Mouse (Mus musculus): ENCODE measurements around the gene Plin5.
A peak's percentile ranks its signal among the peaks of the same experiment; 100 is the strongest.
"Not testable (repeated sequence)": the region's sequence is repeated elsewhere in the genome, so short reads cannot be mapped to it uniquely, and the experiment has no call there.

Plin5 gene

DNA sequence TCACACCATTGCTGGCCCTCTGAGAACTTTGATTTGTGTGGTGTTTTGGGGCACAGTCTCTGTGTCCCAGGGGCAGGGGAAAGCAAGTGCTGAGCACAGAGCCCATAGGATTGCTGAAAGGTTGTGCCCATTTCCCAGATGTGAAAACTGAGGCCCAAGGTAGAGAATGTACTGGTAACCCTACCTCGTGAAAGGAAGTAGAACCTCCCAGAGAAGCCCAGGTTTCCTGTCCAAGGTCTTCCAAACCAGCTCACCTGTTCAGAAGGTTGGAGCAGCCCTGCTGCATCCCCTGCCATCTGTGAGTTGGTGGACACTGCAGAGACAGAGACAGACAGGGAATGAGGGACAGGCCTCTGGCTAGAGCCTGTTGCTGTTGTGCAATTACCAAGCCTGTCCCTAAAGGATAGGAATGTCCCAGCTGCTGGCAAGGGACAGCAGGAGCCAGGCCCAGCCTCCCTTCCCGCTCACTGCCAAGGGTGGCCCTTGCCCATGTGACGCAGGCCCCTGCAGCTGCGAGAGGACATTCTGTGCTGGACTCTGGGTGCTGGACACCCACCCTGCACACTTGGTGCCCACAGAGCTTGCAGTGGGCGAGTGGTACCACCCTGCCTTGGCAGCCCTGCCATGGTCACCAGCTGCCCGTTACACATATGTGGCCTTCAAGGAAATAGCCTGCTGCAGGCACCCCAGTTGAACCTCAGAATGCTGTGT is 8.9 kb downstream of the Plin5 start:
- peak; percentile 33 for DNase-seq (ENCODE audit: low read depth, low spot score)

DNA sequence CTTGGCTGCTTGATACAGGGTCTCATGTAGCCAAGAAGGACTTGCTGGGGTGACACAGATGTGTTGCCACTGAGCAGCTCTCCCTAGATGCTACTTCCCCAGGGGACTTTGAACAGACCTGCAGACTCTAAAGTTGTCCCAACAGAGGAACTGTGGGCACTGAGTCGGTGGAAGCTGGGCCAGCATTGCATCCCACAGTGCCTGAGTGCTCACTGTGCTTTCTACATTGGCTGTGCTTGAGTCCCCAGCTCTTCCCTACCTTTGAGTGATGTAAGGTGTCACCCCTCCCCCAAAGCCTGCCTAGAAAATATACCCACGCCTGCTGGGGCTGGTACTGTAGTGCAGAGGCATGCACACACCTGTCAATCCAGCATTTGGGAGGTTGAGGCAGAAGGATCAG is 9.7 kb downstream of the Plin5 start:
- no peak for DNase-seq (ENCODE audit: low read depth, low spot score)

DNA sequence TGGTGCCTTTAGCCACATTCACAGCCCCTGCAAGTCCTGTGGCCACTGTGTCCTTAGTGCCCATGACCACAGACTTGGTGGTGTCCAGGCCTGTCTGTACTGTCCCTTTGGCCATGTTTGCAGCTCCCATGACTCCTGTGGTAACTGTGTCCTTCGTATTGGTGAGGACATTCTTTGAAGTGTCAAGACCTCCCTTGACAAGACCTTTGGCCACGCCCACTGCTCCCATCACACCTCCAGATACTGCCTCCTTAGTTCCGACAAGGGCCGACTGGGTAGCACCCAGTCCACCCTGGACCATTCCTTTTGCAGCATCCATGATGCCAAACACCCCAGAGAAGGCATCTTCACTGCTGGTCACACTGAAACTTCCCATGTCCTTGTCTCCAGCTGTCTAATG is 10.4 kb downstream of the Plin5 start:
- no peak for DNase-seq (ENCODE audit: low read depth, low spot score)

- not testable (repeated sequence) for DNase-seq (ENCODE audit: low read depth, low spot score)
These were observed 11.0 kb downstream of the Plin5 start for GRCm38 (mm10) chr17:56106436-56106835.

DNA sequence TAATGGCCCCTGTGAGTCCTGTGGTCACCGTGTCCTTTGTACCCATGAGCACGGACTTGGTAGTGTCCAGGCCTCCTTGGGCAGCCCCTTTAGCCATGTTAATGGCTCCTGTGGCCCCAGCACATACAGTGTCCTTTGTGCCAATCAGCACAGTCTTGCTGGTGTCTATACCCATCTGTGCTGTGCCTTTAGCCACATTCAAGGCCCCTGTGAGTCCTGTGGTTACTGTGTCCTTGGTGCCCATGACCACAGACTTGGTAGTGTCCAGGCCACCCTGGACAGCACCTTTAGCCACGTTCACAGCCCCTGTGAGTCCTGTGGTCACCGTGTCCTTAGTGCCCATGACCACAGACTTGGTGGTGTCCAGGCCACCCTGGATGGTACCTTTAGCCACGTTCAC is 12.6 kb downstream of the Plin5 start:
- not testable (repeated sequence) for DNase-seq (ENCODE audit: low read depth, low spot score)

DNA sequence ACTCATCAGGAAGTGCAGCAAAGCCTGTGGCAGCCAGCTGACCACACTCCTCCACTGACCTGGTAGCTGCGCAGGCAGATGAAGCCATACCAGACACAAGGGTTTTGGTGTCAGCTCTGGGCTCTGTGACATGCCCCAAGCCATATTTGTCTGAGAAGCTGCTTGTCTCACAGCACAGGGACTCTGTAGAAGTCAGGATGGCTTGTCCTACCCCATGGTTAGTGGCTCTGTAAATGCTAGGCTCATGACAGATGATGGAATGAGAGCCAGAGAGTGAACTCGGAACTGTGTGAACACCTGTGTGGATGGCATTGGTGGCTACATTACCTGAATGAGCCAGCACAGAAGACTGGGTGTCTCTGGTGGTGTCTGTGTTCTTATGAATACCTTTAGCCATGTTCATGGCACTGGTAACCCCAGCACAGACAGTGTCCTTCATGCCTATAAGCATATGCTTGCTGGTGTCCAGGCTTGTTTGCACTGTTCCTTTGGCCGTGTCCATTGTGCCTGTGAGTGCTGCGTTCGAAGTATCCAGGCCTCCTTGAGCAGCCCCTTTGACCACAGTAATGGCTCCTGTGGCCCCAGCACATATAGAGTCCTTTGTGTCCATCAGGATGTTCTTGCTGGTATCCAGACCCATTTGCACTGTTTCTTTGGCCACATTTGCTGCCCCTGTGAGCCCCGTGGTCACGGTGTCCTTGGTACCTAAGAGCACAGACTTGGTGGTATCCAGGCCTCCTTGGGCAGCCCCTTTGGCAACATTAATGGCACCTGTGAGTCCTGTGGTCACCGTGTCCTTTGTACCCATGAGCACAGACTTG is 13.7 kb downstream of the Plin5 start:
- DNase-seq (ENCODE audit: low read depth, low spot score), result peak; percentile 10

- DNase-seq (ENCODE audit: low read depth, low spot score), result no peak
These were observed 14.5 kb downstream of the Plin5 start for GRCm38 (mm10) chr17:56102927-56103326.

DNA sequence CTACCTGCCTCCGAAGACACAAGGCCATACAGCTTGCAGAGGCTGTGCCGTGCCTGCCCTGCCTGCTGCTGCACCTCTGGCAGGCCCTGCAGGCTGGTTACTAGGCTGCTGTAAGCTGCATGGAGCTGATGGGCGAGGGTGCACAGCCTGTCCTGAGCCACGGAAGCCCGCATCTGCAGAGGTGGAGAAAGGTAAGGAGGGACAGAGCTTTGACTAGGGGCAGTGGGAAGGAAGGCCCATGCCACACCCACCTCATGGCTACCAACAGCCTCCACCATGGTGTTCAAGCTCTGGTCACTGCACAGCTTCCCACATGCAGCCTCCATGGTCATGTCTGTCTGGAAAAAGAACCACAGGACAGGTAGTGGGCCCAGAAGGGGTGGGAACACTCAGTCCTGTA is 15.2 kb downstream of the Plin5 start:
- no peak for DNase-seq (ENCODE audit: low read depth, low spot score)

- no peak for DNase-seq (ENCODE audit: low read depth, low spot score)
These were observed 16.6 kb downstream of the Plin5 start for GRCm38 (mm10) chr17:56100811-56101210.

GRCm38 (mm10) chr17:56098711-56099572 is 18.5 kb downstream of the Plin5 start:
- DNase-seq (ENCODE audit: low read depth, low spot score), result no peak

- no peak for DNase-seq (ENCODE audit: low read depth, low spot score)
These were observed 19.2 kb downstream of the Plin5 start for GRCm38 (mm10) chr17:56098180-56098579.

DNA sequence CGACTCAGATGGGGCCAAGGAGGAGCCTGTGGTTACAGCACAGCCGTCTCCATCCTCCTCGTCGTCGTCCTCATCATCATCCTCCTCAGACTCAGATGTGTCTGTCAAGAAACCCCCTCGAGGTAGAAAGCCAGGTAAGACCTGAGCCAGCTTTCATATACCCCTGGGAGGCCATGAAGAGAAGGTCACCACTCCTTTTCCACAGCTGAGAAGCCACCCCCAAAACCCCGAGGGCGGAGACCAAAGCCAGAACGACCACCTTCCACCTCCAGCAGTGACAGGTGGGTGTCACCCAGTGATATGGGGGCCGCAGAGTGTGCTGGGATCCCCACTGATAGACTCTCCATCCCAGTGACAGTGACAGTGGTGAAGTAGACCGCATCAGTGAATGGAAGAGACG is 20.5 kb downstream of the Plin5 start:
- no peak for DNase-seq (ENCODE audit: low read depth, low spot score)

DNA sequence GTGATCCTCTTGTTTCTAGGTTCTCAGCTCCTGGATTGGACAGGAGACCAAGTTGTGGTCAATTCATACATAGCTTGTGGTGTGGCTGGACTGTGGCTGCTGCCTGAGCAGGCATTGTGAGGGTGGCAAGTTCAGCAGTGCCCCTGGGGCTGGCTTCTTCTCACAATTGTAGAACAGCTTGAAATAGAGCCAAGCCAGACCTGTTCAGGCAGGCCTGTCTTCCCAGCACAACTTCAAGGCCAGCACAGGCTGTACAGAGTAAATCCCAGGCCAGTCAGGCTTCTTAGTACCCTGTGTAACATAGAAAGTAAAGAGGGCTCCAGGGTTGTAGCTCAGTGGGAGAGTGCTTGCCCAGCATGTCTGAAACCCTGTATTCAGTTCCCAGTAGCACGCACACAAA is 24.6 kb downstream of the Plin5 start:
- peak; percentile 45 for DNase-seq (ENCODE audit: low read depth, low spot score)

DNA sequence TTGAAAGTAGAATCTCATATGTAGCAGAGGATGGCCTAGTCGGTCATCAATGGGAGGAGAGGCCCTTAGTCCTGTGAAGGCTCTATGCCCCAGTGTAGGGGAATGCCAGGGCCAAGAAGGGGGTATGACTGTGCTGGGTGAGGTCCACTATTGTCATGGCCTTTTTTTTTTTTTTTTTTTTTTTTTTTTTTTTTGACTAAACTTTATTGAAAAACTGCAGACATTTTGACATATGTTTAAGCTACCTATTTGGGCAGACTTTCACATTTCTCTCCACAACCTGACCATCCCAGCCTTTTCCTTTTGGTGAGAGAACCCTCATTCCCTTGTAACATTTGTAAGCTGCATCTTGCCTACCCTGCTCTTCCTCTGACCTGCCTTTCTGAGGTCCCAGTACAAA is 25.1 kb downstream of the Plin5 start:
- no peak for DNase-seq (ENCODE audit: low read depth, low spot score)

GRCm38 (mm10) chr17:56080781-56081585 is 36.4 kb downstream of the Plin5 start:
- DNase-seq (ENCODE audit: low read depth, low spot score), result peak; percentile 97

DNA sequence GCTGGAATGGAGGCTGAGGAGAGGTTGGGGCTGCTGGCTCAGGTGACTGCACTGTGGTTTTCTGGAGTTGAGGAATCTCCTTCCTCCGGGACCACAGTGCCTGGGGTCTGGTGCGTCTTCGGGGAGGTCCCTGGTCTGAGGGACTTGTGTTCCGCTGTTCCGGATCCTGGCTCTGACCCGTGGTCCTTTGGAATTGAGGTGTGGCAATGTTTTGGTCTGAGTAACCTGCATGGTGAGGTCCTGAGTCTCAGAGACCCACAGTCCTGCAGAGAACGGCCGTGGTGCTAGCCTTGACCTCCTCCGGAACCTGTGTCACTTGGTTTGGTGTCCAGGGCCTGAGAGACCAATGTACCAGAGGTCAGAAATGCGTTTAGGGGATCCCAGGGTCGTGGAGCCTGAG is 37.5 kb downstream of the Plin5 start:
- peak; percentile 30 for DNase-seq (ENCODE audit: low read depth, low spot score)

DNA sequence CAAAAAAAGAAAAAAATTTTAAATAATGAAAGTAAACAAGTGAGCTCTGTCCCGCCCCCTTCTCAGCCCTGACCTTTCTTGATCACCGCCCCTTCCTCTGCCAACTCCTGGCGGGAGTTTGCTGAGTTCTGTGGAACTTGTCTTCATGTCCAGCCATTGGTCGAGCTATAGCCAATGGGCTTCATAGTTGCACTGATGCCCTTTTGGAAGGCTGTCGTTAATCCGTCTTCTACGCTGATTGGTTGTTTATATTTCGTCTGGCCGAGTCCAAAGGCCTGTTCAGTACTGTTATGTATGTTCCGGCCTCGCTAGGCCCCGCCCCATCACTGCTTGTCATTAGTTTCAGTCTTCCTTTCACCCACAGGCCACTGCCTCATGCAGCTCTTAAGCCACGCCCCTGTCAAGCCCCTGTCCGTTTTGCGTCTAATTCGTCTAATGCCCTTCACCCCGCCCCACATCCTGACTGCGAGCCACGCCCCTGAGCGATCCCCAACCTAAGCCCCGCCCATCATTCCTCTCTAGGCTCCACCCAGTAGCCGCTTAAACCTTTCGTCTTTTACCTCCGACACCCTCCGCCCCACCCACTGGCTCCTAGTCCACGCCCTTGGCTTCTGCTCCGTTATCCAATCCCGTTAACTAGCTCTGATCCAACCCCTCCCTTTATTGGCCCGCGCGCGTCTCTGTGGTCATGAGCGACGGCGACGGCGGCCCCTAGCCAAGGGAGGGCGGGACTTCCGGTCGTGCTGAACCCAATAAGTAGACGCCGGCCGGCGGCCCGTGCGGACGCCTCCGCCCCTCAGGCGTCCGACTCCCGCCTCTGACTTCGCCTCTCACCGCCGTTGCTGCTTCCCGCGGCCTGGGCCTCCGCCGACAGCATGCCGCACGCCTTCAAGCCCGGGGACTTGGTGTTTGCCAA is 38.3 kb downstream of the Plin5 start, which contains the start of gene Hdgfl2:
Hdgfl2 (plus strand) TSS at position 755 of the 916 bp plus-strand sequence.
- DNase-seq (ENCODE audit: low read depth, low spot score), result peak; percentile 100

- not testable (repeated sequence) for DNase-seq (ENCODE audit: low read depth, low spot score)
These were observed 39.0 kb downstream of the Plin5 start for GRCm38 (mm10) chr17:56078361-56078760.

- DNase-seq (ENCODE audit: low read depth, low spot score), result no peak
These were observed 39.9 kb downstream of the Plin5 start for GRCm38 (mm10) chr17:56077523-56077922.

GRCm38 (mm10) chr17:56074827-56075208 is 42.6 kb downstream of the Plin5 start, which contains the start of gene Ubxn6:
Ubxn6 (minus strand) TSS chr17:56075028.
- DNase-seq (ENCODE audit: low read depth, low spot score), result peak; percentile 98

Measured in 3T3-L1 (cell line).